In the genomic region with DNA sequence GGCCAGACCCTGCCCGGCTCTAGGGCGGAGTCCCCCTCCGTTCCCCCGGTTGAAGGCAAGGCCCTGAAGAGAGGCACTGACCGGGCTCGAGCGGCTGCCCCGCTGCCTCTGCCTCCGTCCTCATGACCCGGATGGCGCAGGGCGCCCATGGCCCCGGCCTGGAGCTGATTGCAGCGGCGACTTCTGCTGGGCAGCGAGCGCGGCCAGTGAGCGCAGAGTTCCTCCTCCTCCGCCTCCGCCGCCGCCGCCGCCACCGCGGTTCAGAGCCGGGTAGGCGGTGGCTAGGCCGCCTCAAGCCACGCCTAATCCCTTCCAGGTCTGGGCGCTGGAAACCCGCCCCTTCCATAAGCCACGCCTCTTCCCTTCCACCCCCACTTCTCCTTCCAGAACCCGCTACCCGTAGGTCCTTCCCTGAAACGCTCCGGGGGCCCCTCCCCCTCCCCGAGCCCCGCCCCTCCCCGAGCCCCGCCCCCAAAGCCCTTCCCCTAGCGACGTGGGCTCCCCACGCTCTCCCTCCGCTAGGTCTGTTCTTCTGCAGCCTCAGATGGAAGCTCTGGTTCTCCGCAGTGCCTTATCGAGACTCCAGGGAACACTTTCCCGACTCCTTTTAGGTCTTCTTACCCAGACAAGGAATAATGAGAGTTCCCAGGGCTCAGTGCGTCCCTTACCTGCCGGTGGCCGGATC, we compare ENCODE assay signal across 8 mouse cellular contexts. TPM values are rescaled to one million over a fixed set of nuclear protein-coding genes. Genes with fewer than 3 reads are reported as not detected.
DNase-seq lines count a peak whose midpoint lies in the region; ATAC-seq lines count a peak whose summit lies in the region.

A gene (plus strand): TSS at position 479 of the 685 bp plus-strand sequence.

- H3K4me1 ChIP-seq in intestine, embryonic 14.5 days (replicated peaks; ENCODE audit: control insufficient read depth, insufficient read depth, low read length): peaks cover 21% of the 10 kb centered on the region

- peak within 1 kb of the TSS; percentile 98 for H3K4me2 ChIP-seq in intestine, embryonic 14.5 days (ENCODE audit: low read length)

- peak within 1 kb of the TSS; percentile 90 for H3K4me3 ChIP-seq in intestine, embryonic 14.5 days (ENCODE audit: low read depth, low read length)

- 0% methylated on average over 47 of the region's 52 CpGs for WGBS in intestine, embryonic 14.5 days

- H3K27ac ChIP-seq in intestine, embryonic 14.5 days (ENCODE audit: low read depth): peak within 1 kb of the TSS; percentile 96

- no peaks in the 10 kb centered on the region for H3K27me3 ChIP-seq in intestine, embryonic 14.5 days (replicated peaks; ENCODE audit: control insufficient read depth, insufficient read depth, low read length)

- H3K36me3 ChIP-seq in intestine, embryonic 14.5 days (ENCODE audit: control insufficient read depth, insufficient read depth, low read length): peaks cover 30% of the 10 kb centered on the region

- no peaks in the 10 kb centered on the region for H3K9me3 ChIP-seq in intestine, embryonic 14.5 days (ENCODE audit: control insufficient read depth, low read length)

- DNase-seq in adrenal gland, adult (ENCODE audit: inconsistent age in 2 of 2, low spot score in 1 of 2): peak; percentile 97
- DNase-seq in embryo, embryonic 10.5 days (ENCODE audit: low spot score): peak; percentile 97
- peak; percentile 97 for DNase-seq in gastrocnemius, postnatal 25 days
- peak; percentile 94 for DNase-seq in intestine, embryonic 14.5 days (ENCODE audit: low spot score)
- peak; percentile 92 for DNase-seq in left cerebral cortex, postnatal 14 days (ENCODE audit: low spot score in 2 of 2)
- DNase-seq in mesoderm, embryonic 11.5 days (ENCODE audit: low read depth, low spot score): peak; percentile 97
- DNase-seq in right cerebral cortex, postnatal 36 days (ENCODE audit: low spot score in 2 of 2): peak; percentile 86 to 91
- DNase-seq in yolk sac, embryonic 10.5 days (ENCODE audit: low spot score): peak; percentile 99

- intact Hi-C loops in left cerebral cortex, postnatal 14 days (cut with DNase I): no loop called here

- peak; percentile 97 for ATAC-seq in intestine, embryonic 14.5 days (replicated peaks; ENCODE audit: low FRiP score, low TSS enrichment, low read depth)

- peak within 1 kb of the TSS; percentile 92 for H3K9ac ChIP-seq in intestine, embryonic 14.5 days (ENCODE audit: low read length)

RNA-seq across cellular contexts. Expression of the gene that starts here (rescaled TPM):
- total RNA-seq in gastrocnemius, postnatal 25 days (2021): 10 to 100 TPM; 67.4 to 70.3 TPM
- polyA plus RNA-seq in intestine, embryonic 14.5 days (2014; fragmentation: Nextera tagmentation; extraction: Ambion mirVana): 167 and 168 TPM in 2 replicates
- total RNA-seq in left cerebral cortex, postnatal 14 days (2021): 10 to 100 TPM; 78.1 to 84.3 TPM

Comparison
In these comparisons a context has a peak if more than half of its experiments do, and no peak if none do; other contexts are left out.
1. Peak in every context shown above with its lines: DNase-seq, ATAC-seq, H3K4me3 ChIP-seq and H3K27ac ChIP-seq.